Comparison of ENCODE assay signal across 8 mouse cellular contexts in the genomic region with DNA sequence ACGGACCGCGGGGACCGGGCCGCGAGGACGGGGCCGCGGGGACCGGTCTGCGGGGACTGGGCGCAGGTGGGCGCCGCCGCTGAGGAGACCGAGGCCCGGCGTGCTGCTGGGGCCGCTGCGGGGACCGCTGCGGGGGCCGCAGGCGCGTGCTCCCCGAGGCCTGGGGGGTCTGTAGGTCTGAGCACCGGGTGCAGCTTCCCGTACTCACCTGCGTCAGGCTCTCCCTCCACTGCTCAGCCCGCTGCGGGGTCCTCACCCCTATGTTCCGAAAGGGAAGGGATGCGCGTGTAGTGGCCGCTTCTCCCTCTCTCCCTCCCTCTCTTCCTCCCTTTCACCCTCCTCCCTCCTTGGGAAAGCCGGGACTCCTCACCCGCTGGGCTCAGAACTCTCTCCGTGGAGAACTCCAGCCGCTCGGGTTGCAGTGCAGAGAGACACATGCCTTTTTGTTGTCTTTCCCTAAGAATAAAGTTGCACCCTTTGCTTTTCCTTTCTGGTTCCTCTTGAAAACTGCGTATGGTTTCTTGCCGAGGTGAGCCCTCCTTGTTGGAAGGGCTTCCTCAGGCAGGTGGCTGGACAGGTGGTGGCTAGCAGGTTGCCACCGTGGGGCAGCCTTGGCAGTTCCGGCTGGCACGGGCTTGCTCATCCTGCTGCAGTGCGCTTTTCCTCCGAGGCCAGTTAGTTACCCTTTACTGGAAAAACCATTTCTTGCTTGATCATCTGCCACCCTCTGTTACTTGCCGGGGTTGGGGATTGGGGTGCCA. TPM values are rescaled to one million over a fixed set of nuclear protein-coding genes. Genes with fewer than 3 reads are reported as not detected.
DNase-seq lines count a peak whose midpoint lies in the region; ATAC-seq and TF ChIP-seq lines count a peak whose summit lies in the region.

No protein-coding gene starts in this region.

- WGBS in embryonic facial prominence, embryonic 15.5 days, result under 1% methylated on average over 41 of the region's 48 CpGs
- WGBS in hindbrain, embryonic 13.5 days, result under 1% methylated on average over 43 of the region's 48 CpGs
- WGBS in limb, embryonic 12.5 days, result under 1% methylated on average over 47 of the region's 48 CpGs

- no peaks in the 10 kb centered on the region for H3K9me3 ChIP-seq in embryonic facial prominence, embryonic 15.5 days (replicated peaks)
- H3K9me3 ChIP-seq in hindbrain, embryonic 13.5 days, result no peaks in the 10 kb centered on the region
- no peaks in the 10 kb centered on the region for H3K9me3 ChIP-seq in limb, embryonic 12.5 days

- no peaks in the 10 kb centered on the region for H3K36me3 ChIP-seq in embryonic facial prominence, embryonic 15.5 days
- no peaks in the 10 kb centered on the region for H3K36me3 ChIP-seq in hindbrain, embryonic 13.5 days
- no peaks in the 10 kb centered on the region for H3K36me3 ChIP-seq in limb, embryonic 12.5 days

- H3K4me3 ChIP-seq in layer of hippocampus, adult 2 months, result peak overlapping the region; percentile 83
- peak overlapping the region; percentile 98 for H3K4me3 ChIP-seq in embryonic facial prominence, embryonic 15.5 days (replicated peaks)
- peak overlapping the region; percentile 96 for H3K4me3 ChIP-seq in hindbrain, embryonic 13.5 days
- H3K4me3 ChIP-seq in limb, embryonic 12.5 days (replicated peaks), result peak overlapping the region; percentile 98

- peak overlapping the region; percentile 87 for H3K9ac ChIP-seq in embryonic facial prominence, embryonic 15.5 days
- peak overlapping the region; percentile 94 for H3K9ac ChIP-seq in hindbrain, embryonic 13.5 days
- peak overlapping the region; percentile 98 for H3K9ac ChIP-seq in limb, embryonic 12.5 days (replicated peaks)

- peak overlapping the region; percentile 86 for H3K4me2 ChIP-seq in embryonic facial prominence, embryonic 15.5 days (replicated peaks)
- H3K4me2 ChIP-seq in hindbrain, embryonic 13.5 days, result peak overlapping the region; percentile 76
- H3K4me2 ChIP-seq in limb, embryonic 12.5 days, result peak overlapping the region; percentile 91

- peak overlapping the region; percentile 91 for H3K27ac ChIP-seq in layer of hippocampus, adult 2 months
- peak overlapping the region; percentile 76 for H3K27ac ChIP-seq in embryonic facial prominence, embryonic 15.5 days (replicated peaks)
- peak overlapping the region; percentile 82 for H3K27ac ChIP-seq in hindbrain, embryonic 13.5 days
- peak overlapping the region; percentile 50; the same call in 1 of the 2 replicates for H3K27ac ChIP-seq in limb, embryonic 12.5 days

- ATAC-seq in embryonic facial prominence, embryonic 15.5 days (ENCODE audit: insufficient number of reproducible peaks, low FRiP score, low TSS enrichment, low read depth), result peak; percentile 41
- ATAC-seq in hindbrain, embryonic 13.5 days (ENCODE audit: low FRiP score), result peak; percentile 70
- peak; percentile 34; the same call in 1 of the 2 replicates for ATAC-seq in limb, embryonic 12.5 days (ENCODE audit: insufficient number of reproducible peaks, insufficient read depth, low FRiP score, low TSS enrichment, low read depth)

- no peak for TF ChIP-seq CTCF in layer of hippocampus, adult 2 months (conservative IDR thresholded peaks at IDR 0.05)

- no peaks in the 10 kb centered on the region for H3K27me3 ChIP-seq in embryonic facial prominence, embryonic 15.5 days
- no peaks in the 10 kb centered on the region for H3K27me3 ChIP-seq in hindbrain, embryonic 13.5 days
- H3K27me3 ChIP-seq in limb, embryonic 12.5 days, result no peaks in the 10 kb centered on the region

- peaks cover 30% of the 10 kb centered on the region for H3K4me1 ChIP-seq in embryonic facial prominence, embryonic 15.5 days
- peaks cover 30% of the 10 kb centered on the region for H3K4me1 ChIP-seq in hindbrain, embryonic 13.5 days (replicated peaks)
- H3K4me1 ChIP-seq in limb, embryonic 12.5 days (replicated peaks), result peaks cover 28% of the 10 kb centered on the region

- no peak for DNase-seq in layer of hippocampus, adult 2 months (ENCODE audit: low spot score in 2 of 2)
- no peak for DNase-seq in layer of hippocampus, adult 18-20 months (ENCODE audit: low spot score in 2 of 2)
- DNase-seq in adrenal gland, postnatal 36 days, result peak; percentile 36 to 45
- peak; percentile 61 for DNase-seq in naive thymus-derived CD4-positive, alpha-beta T cell, adult 2 months (ENCODE audit: low read depth)
- peak; percentile 64 for DNase-seq in thymus, postnatal 14 days

RNA-seq across cellular contexts. Expression of a gene that starts 0.7 kb away (rescaled TPM):
- 100 to 1,000 TPM; 103 to 117 TPM for total RNA-seq in layer of hippocampus, adult 2 months (2021)
- 100 to 1,000 TPM in 1 of 2 experiments, 10 to 100 TPM in 1; 92.0 to 100 TPM for total RNA-seq in layer of hippocampus, adult 18-20 months (2021)
- total RNA-seq in adrenal gland, postnatal 36 days (2021), result 10 to 100 TPM; 66.0 to 74.1 TPM
- 28.9 and 29.8 TPM in 2 replicates for polyA plus RNA-seq in embryonic facial prominence, embryonic 15.5 days (2015; fragmentation: Nextera tagmentation; extraction: Ambion mirVana)
- 42.7 and 44.7 TPM in 2 replicates for polyA plus RNA-seq in hindbrain, embryonic 13.5 days (2015; fragmentation: Nextera tagmentation; extraction: Ambion mirVana)
- polyA plus RNA-seq in limb, embryonic 12.5 days (2016; fragmentation: Nextera tagmentation; extraction: Ambion mirVana), result 44.6 and 45.8 TPM in 2 replicates

RNA-seq across cellular contexts. Expression of a gene that starts 50.3 kb away (rescaled TPM):
- total RNA-seq in layer of hippocampus, adult 2 months (2021), result 1 to 10 TPM; 2.0 to 2.6 TPM
- 1 to 10 TPM; 1.9 to 2.1 TPM for total RNA-seq in layer of hippocampus, adult 18-20 months (2021)
- total RNA-seq in adrenal gland, postnatal 36 days (2021), result 1 to 10 TPM; 1.5 to 3.3 TPM
- 2.4 and 2.7 TPM in 2 replicates for polyA plus RNA-seq in embryonic facial prominence, embryonic 15.5 days (2015; fragmentation: Nextera tagmentation; extraction: Ambion mirVana)
- 2.5 and 2.9 TPM in 2 replicates for polyA plus RNA-seq in hindbrain, embryonic 13.5 days (2015; fragmentation: Nextera tagmentation; extraction: Ambion mirVana)
- polyA plus RNA-seq in limb, embryonic 12.5 days (2016; fragmentation: Nextera tagmentation; extraction: Ambion mirVana), result 2.7 and 3.8 TPM in 2 replicates

Comparison
In these comparisons a context has a peak if more than half of its experiments do, and no peak if none do; other contexts are left out.
1. DNase-seq: peak in adrenal gland, postnatal 36 days (2 of 2), naive thymus-derived CD4-positive, alpha-beta T cell, adult 2 months (single experiment) and thymus, postnatal 14 days (single experiment); none in layer of hippocampus, adult 2 months (0 of 2) and layer of hippocampus, adult 18-20 months (0 of 2).
2. Peak in every context shown above with its lines, with median percentiles within 50 percentile points of each other: H3K27ac ChIP-seq, H3K4me3 ChIP-seq, ATAC-seq, H3K4me2 ChIP-seq and H3K9ac ChIP-seq.